Mouse (Mus musculus): ENCODE measurements around the gene Cdc37l1.

DNA sequence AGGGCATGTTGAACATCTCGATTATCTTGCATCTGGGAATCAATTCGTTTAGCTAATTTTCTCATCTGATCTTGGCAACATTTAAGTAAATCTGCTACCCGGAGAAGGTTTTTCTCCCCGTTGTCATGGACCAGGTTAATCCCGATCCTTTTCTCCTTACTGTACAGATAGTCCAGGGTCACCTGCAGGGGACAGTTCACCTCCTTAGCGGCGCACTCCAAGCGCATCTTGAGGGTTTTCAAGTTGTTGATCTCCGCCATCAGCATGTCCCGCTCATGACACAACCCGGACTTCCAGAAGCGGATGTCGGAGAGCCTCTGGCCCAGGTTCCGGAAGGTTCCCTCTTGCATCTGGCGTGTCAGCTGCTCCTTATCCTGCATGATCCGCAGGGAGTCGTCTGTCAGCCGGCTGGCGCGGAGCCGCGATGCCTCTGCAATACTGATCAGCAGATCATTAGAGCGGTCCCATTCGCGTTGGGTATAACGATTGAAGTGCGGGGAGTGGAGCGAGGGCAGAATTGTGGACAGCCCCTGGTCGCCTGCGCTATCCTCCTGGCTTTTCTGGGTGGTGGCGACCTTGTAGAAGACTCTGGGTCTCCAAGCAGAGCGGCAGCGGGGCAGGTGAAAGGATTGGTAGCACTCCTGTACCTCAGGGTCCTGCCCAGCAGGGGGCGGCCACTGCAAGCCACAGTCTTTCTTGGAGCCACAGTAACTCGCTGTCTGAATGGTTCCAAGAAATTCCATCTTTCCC lies 15.1 kb upstream of the Cdc37l1 start:
- TF ChIP-seq CHD2 (IDR thresholded peaks at IDR 0.05; ENCODE audit: low read depth, low read length): no peak
- no peak for TF ChIP-seq MAFK (IDR thresholded peaks at IDR 0.05; ENCODE audit: insufficient read depth, low read depth, low read length)
- TF ChIP-seq HCFC1 (IDR thresholded peaks at IDR 0.05; ENCODE audit: borderline replicate concordance, insufficient read depth, low read length): no peak

Measured in ES-E14 (cell line).